Mouse (Mus musculus): ENCODE results near the gene Ywhag. TPM values are rescaled to one million over a fixed set of nuclear protein-coding genes. Genes with fewer than 3 reads are reported as not detected.

Gene Ywhag
- 95.4 and 110 TPM in 2 replicates for total RNA-seq (2017)

- ATAC-seq (replicated peaks in 1 of 2; ENCODE audit: insufficient read depth in 1 of 2, low FRiP score in 2 of 2, low TSS enrichment in 1 of 2, low read depth in 1 of 2, poor library complexity in 2 of 2, severe bottlenecking in 2 of 2): peak; percentile 91 to 98
These were observed at the start of gene Ywhag for GRCm38 (mm10) chr5:135934481-135935175. Ywhag (minus strand) TSS chr5:135934616.

GRCm38 (mm10) chr5:135982398-135982797 is 48.0 kb upstream of the Ywhag start:
- ATAC-seq (replicated peaks in 1 of 2; ENCODE audit: insufficient read depth in 1 of 2, low FRiP score in 2 of 2, low TSS enrichment in 1 of 2, low read depth in 1 of 2, poor library complexity in 2 of 2, severe bottlenecking in 2 of 2): peak; percentile 65 to 84

- ATAC-seq (replicated peaks in 1 of 2; ENCODE audit: insufficient read depth in 1 of 2, low FRiP score in 2 of 2, low TSS enrichment in 1 of 2, low read depth in 1 of 2, poor library complexity in 2 of 2, severe bottlenecking in 2 of 2): no peak
These were observed 45.5 kb upstream of the Ywhag start, which contains the start of gene Zp3 for GRCm38 (mm10) chr5:135979904-135980303. Zp3 (plus strand) TSS chr5:135980099.

- ATAC-seq (replicated peaks in 1 of 2; ENCODE audit: insufficient read depth in 1 of 2, low FRiP score in 2 of 2, low TSS enrichment in 1 of 2, low read depth in 1 of 2, poor library complexity in 2 of 2, severe bottlenecking in 2 of 2): no peak
These were observed 45.0 kb upstream of the Ywhag start for GRCm38 (mm10) chr5:135979381-135979780.

GRCm38 (mm10) chr5:135975893-135976668 is 41.7 kb upstream of the Ywhag start:
- ATAC-seq (replicated peaks in 1 of 2; ENCODE audit: insufficient read depth in 1 of 2, low FRiP score in 2 of 2, low TSS enrichment in 1 of 2, low read depth in 1 of 2, poor library complexity in 2 of 2, severe bottlenecking in 2 of 2): no peak

GRCm38 (mm10) chr5:135974365-135974764 is 39.9 kb upstream of the Ywhag start, which contains the start of gene Ssc4d:
Ssc4d (minus strand) TSS chr5:135974531.
- no peak for ATAC-seq (replicated peaks in 1 of 2; ENCODE audit: insufficient read depth in 1 of 2, low FRiP score in 2 of 2, low TSS enrichment in 1 of 2, low read depth in 1 of 2, poor library complexity in 2 of 2, severe bottlenecking in 2 of 2)

- ATAC-seq (replicated peaks in 1 of 2; ENCODE audit: insufficient read depth in 1 of 2, low FRiP score in 2 of 2, low TSS enrichment in 1 of 2, low read depth in 1 of 2, poor library complexity in 2 of 2, severe bottlenecking in 2 of 2): no peak
These were observed 37.5 kb upstream of the Ywhag start for GRCm38 (mm10) chr5:135971876-135972275.

GRCm38 (mm10) chr5:135970247-135970646 is 35.8 kb upstream of the Ywhag start:
- ATAC-seq (replicated peaks in 1 of 2; ENCODE audit: insufficient read depth in 1 of 2, low FRiP score in 2 of 2, low TSS enrichment in 1 of 2, low read depth in 1 of 2, poor library complexity in 2 of 2, severe bottlenecking in 2 of 2): no peak

GRCm38 (mm10) chr5:135968781-135969180 is 34.4 kb upstream of the Ywhag start:
- ATAC-seq (replicated peaks in 1 of 2; ENCODE audit: insufficient read depth in 1 of 2, low FRiP score in 2 of 2, low TSS enrichment in 1 of 2, low read depth in 1 of 2, poor library complexity in 2 of 2, severe bottlenecking in 2 of 2): no peak; a peak in 1 of 4 replicates

GRCm38 (mm10) chr5:135966866-135967265 is 32.5 kb upstream of the Ywhag start:
- no peak for ATAC-seq (replicated peaks in 1 of 2; ENCODE audit: insufficient read depth in 1 of 2, low FRiP score in 2 of 2, low TSS enrichment in 1 of 2, low read depth in 1 of 2, poor library complexity in 2 of 2, severe bottlenecking in 2 of 2)

GRCm38 (mm10) chr5:135965501-135965930 is 31.1 kb upstream of the Ywhag start:
- no peak for ATAC-seq (replicated peaks in 1 of 2; ENCODE audit: insufficient read depth in 1 of 2, low FRiP score in 2 of 2, low TSS enrichment in 1 of 2, low read depth in 1 of 2, poor library complexity in 2 of 2, severe bottlenecking in 2 of 2)

GRCm38 (mm10) chr5:135963280-135963627 is 28.8 kb upstream of the Ywhag start:
- no peak for ATAC-seq (replicated peaks in 1 of 2; ENCODE audit: insufficient read depth in 1 of 2, low FRiP score in 2 of 2, low TSS enrichment in 1 of 2, low read depth in 1 of 2, poor library complexity in 2 of 2, severe bottlenecking in 2 of 2)

- ATAC-seq (replicated peaks in 1 of 2; ENCODE audit: insufficient read depth in 1 of 2, low FRiP score in 2 of 2, low TSS enrichment in 1 of 2, low read depth in 1 of 2, poor library complexity in 2 of 2, severe bottlenecking in 2 of 2): peak; percentile 86 to 88
These were observed 28.3 kb upstream of the Ywhag start for GRCm38 (mm10) chr5:135962492-135963279.

GRCm38 (mm10) chr5:135962125-135962491 is 27.7 kb upstream of the Ywhag start:
- ATAC-seq (replicated peaks in 1 of 2; ENCODE audit: insufficient read depth in 1 of 2, low FRiP score in 2 of 2, low TSS enrichment in 1 of 2, low read depth in 1 of 2, poor library complexity in 2 of 2, severe bottlenecking in 2 of 2): no peak

GRCm38 (mm10) chr5:135960909-135961635 is 26.7 kb upstream of the Ywhag start:
- ATAC-seq (replicated peaks in 1 of 2; ENCODE audit: insufficient read depth in 1 of 2, low FRiP score in 2 of 2, low TSS enrichment in 1 of 2, low read depth in 1 of 2, poor library complexity in 2 of 2, severe bottlenecking in 2 of 2): no peak

- ATAC-seq (replicated peaks in 1 of 2; ENCODE audit: insufficient read depth in 1 of 2, low FRiP score in 2 of 2, low TSS enrichment in 1 of 2, low read depth in 1 of 2, poor library complexity in 2 of 2, severe bottlenecking in 2 of 2): no peak
These were observed 25.5 kb upstream of the Ywhag start for GRCm38 (mm10) chr5:135959911-135960310.

GRCm38 (mm10) chr5:135958367-135958766 is 24.0 kb upstream of the Ywhag start:
- ATAC-seq (replicated peaks in 1 of 2; ENCODE audit: insufficient read depth in 1 of 2, low FRiP score in 2 of 2, low TSS enrichment in 1 of 2, low read depth in 1 of 2, poor library complexity in 2 of 2, severe bottlenecking in 2 of 2): no peak

Measured in hematopoietic stem cell, adult 5-6 weeks (primary cell).